Mouse (Mus musculus) forebrain, embryonic 12.5 days (tissue): ENCODE data around the gene Mamstr. TPM values are rescaled to one million over a fixed set of nuclear protein-coding genes. Genes with fewer than 3 reads are reported as not detected.

ENCODE experiments used
- ATAC-seq: fragments of 200-750 bp; cut with Nextera tagmentation; 2 replicates; pipeline ENCODE4 v1.8.0; 2017; ENCODE audit warnings: moderate TSS enrichment; ENCODE audit not compliant: low FRiP score
- H3K27ac ChIP-seq: fragments of 300-500 bp; sonication (generic); 2 replicates; pipeline ENCODE4 v1.5.1; 2016; ENCODE audit warnings: mild to moderate bottlenecking
- H3K27me3 ChIP-seq: fragments of 300-500 bp; sonication (generic); 2 replicates; pipeline ENCODE4 v1.6.1; 2016; ENCODE audit warnings: mild to moderate bottlenecking
- H3K36me3 ChIP-seq: fragments of 300-500 bp; sonication (generic); replicated peaks from 2 replicates; pipeline ENCODE4 v1.6.1; 2016; ENCODE audit warnings: mild to moderate bottlenecking
- H3K4me1 ChIP-seq: fragments of 300-500 bp; sonication (generic); 2 replicates; pipeline ENCODE4 v1.6.1; 2016
- H3K4me2 ChIP-seq: fragments of 300-500 bp; sonication (generic); 2 replicates; pipeline ENCODE4 v1.6.1; 2016; ENCODE audit warnings: mild to moderate bottlenecking, moderate library complexity
- H3K4me3 ChIP-seq: fragments of 300-500 bp; sonication (generic); replicated peaks from 2 replicates; pipeline ENCODE4 v1.5.1; 2016; ENCODE audit warnings: mild to moderate bottlenecking
- H3K9ac ChIP-seq: fragments of 300-500 bp; sonication (generic); 2 replicates; pipeline ENCODE4 v1.6.1; 2016; ENCODE audit warnings: mild to moderate bottlenecking
- H3K9me3 ChIP-seq: fragments of 300-500 bp; sonication (generic); 2 replicates; pipeline ENCODE4 v1.6.1; 2016
- WGBS: fragments of 180-500 bp; shearing (Covaris S2); methylation state at CpG from one replicate; pipeline ENCODE4 v1.1.7; 2016; 5-methylcytosine and 5-hydroxymethylcytosine counted together
- polyA plus RNA-seq: library from polyadenylated mRNA; unstranded; fragments of >200 nt; fragmentation: Nextera tagmentation; extraction: Ambion mirVana; gene quantifications from 2 replicates; pipeline ENCODE4 v1.2.1, GENCODE M21; 2016

The Mamstr gene
- 2.6 and 3.1 TPM in 2 replicates for polyA plus RNA-seq

DNA sequence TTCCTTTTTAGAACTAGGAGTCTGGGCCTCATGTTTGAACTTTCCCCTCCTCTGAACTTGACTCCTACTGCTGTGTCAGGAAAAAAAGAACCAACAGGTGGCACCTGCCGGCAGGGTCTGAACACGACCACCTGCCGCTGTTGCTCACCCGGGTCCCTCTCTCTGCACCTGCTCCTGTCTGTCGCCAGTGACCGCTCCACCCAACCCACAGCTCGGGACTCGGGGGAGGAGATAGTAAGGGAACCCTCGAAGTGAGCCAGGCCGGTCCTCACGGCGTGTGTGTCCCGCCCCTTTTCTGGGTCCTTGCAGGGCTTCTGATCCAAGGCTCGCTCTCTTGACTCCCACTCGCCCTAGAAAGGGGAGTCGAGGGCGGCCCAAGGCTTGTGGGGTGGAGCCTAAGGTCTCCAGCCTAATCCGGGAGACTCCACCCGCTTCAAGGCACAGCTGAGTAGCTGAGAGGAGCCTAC, at the start of gene Mamstr:
Gene Mamstr, plus strand, starts transcription at position 417 of the 467 bp plus-strand sequence.
- Histone ChIP-seq H3K9me3 (no peaks in the 10 kb centered on the region), H3K36me3 (peaks cover 10% of the 10 kb centered on the region; the same call in 1 of the 2 replicates), H3K27ac (no peak within 1 kb of the TSS), H3K4me3 (no peak within 1 kb of the TSS), H3K27me3 (peaks cover 13% of the 10 kb centered on the region; the same call in 1 of the 2 replicates), H3K9ac (no peak within 1 kb of the TSS), H3K4me2 (peak within 1 kb of the TSS; percentile 51; the same call in 1 of the 2 replicates), H3K4me1 (peaks cover 28% of the 10 kb centered on the region)
- ATAC-seq: no peak
- WGBS: 18% methylated on average over 19 of the region's 19 CpGs

DNA sequence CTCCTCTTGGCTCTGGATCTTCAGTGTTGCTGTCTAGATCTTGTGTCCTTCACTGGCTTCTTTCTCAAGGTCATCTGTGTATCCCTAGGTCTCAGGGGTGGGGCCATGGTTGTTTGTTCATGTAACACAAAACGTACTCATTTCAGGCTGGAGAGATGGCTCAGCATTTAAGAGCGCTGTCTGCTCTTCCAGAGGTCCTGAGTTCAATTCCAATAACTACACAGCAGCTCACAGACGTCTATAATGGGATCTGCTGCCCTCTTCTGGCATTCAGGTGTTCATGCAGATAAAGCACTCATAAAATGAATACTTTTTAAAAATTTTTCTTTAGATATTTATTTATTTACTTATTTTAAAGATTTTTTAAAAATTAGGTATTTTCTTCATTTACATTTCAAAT, 48.9 kb upstream of the Mamstr start:
- Histone ChIP-seq H3K9ac (no peak overlapping the region), H3K27ac (no peak overlapping the region), H3K27me3 (no peaks in the 10 kb centered on the region), H3K4me1 (peaks cover 4% of the 10 kb centered on the region), H3K4me2 (no peak overlapping the region), H3K4me3 (no peak overlapping the region), H3K36me3 (peaks cover 5% of the 10 kb centered on the region; the same call in 1 of the 2 replicates), H3K9me3 (no peaks in the 10 kb centered on the region)
- ATAC-seq: no peak
- 70% methylated on average over 3 of the region's 3 CpGs for WGBS

DNA sequence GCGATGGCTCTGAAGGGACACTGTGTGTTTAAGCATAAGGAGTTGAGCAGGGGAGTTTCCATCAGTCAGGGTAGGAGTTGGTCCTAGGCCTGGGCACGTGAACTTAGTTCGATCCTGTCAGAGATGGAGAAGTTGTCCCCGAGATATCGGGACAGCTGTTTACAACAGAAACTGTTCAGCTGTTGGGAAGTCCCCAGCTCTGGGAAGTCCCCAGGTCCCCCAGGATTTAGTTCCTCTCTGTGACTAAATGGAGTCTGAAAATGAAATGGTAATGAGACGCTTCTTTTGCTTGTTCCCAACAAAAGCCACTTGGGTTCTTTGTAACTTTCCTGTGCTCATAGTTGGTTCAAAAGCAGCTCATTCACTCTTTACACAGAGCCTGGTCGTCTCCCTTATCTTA, 47.9 kb upstream of the Mamstr start:
- no peak overlapping the region for H3K4me2 ChIP-seq
- 83% methylated on average over 7 of the region's 7 CpGs for WGBS
- no peaks in the 10 kb centered on the region for H3K27me3 ChIP-seq
- ATAC-seq: no peak
- H3K36me3 ChIP-seq: no peaks in the 10 kb centered on the region; the same call in 1 of the 2 replicates
- H3K4me1 ChIP-seq: peaks cover 4% of the 10 kb centered on the region
- H3K9me3 ChIP-seq: no peaks in the 10 kb centered on the region
- H3K27ac ChIP-seq: no peak overlapping the region
- no peak overlapping the region for H3K4me3 ChIP-seq
- H3K9ac ChIP-seq: no peak overlapping the region

DNA sequence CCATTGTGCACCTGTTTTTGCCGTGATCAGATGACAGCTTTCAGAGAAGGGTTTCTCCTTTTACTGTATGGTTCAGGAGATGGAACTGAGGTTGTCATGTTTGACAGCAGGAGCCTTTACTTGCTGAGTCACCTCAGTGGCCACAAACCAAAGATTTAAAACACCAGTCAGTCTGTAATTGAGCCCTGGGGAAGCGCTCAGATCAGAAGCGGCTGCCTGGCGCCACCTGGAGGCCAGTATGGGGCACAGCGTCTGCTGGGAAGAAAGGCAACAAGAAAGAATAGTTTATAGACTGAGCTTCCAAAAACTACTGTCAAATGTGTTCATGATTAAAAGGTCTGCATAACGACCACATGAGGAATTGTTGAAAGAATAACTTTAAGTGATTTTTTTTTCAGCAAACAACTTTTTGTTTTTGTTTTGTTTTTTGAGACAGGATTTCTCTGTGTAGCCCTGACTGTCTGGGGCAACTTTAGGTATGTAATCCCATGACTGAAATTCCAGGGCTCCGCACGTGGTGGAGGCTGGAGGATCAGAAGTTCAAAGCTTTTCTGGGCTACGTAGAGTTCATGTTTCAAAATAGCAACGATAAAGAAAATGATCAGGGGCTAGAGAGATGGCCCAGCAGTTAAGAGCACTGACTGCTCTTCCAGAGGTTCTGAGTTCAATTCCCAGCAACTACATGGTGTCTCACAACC, 46.5 kb upstream of the Mamstr start:
- H3K4me2 ChIP-seq: no peak overlapping the region
- 26% methylated on average over 10 of the region's 10 CpGs for WGBS
- H3K9ac ChIP-seq: no peak overlapping the region
- no peaks in the 10 kb centered on the region for H3K9me3 ChIP-seq
- no peaks in the 10 kb centered on the region for H3K36me3 ChIP-seq
- H3K4me1 ChIP-seq: peaks cover 4% of the 10 kb centered on the region
- H3K27ac ChIP-seq: no peak overlapping the region
- ATAC-seq: no peak
- no peaks in the 10 kb centered on the region for H3K27me3 ChIP-seq
- H3K4me3 ChIP-seq: no peak overlapping the region

DNA sequence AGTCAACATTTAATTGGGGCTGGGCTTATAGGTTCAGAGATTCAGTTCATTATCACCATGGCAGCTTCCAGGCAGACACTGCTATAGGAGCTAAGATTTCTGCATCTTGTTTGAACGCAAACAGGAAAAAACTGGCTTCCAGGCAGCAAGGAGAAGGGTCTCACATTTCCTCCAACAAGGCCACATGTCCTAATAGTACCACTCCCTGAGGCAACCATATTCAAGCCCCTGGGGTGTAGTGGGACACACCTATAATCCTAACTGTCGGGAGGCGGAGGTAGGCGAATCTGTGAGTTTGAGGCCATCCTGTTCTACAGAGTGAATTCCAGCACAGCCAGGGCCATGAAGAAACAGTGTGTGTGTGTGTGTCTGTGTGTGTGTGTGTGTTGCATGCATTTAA, 44.6 kb upstream of the Mamstr start:
- no peaks in the 10 kb centered on the region for H3K36me3 ChIP-seq

DNA sequence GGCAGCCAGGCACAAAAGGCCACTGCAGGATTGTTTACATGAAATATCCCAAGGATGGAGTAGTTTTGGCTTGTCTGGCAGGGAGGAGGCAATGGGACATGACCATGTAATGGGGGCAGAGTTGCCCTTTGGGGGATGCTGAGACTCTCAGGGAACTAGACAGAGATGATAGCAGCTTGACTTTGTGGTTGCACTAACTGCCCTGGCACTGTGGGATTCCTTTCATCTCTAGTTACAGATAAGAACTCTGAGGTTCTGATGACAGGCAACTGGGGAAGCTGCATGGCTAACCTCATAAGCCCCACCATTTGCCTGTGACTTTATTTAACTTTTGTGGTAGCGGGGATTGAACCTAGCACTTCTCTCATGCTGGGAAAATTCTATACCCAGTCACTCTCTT, 43.7 kb upstream of the Mamstr start:
- Histone ChIP-seq H3K4me3 (no peak overlapping the region), H3K36me3 (no peaks in the 10 kb centered on the region), H3K4me2 (no peak overlapping the region), H3K9ac (no peak overlapping the region), H3K4me1 (0 out of 2 replicates have a peak, but pooled peaks cover 8% of the 10 kb centered on the region), H3K9me3 (no peaks in the 10 kb centered on the region), H3K27me3 (no peaks in the 10 kb centered on the region), H3K27ac (no peak overlapping the region)
- WGBS: 83% methylated on average over 1 of the region's 1 CpGs
- no peak for ATAC-seq

More for the DNA sequence above, 44.6 kb upstream of the Mamstr start:
- Histone ChIP-seq H3K4me3 (no peak overlapping the region), H3K9ac (no peak overlapping the region), H3K27ac (no peak overlapping the region), H3K9me3 (no peaks in the 10 kb centered on the region), H3K27me3 (no peaks in the 10 kb centered on the region), H3K4me2 (no peak overlapping the region), H3K4me1 (0 out of 2 replicates have a peak, but pooled peaks cover 8% of the 10 kb centered on the region)
- no peak for ATAC-seq
- 87% methylated on average over 4 of the region's 4 CpGs for WGBS

DNA sequence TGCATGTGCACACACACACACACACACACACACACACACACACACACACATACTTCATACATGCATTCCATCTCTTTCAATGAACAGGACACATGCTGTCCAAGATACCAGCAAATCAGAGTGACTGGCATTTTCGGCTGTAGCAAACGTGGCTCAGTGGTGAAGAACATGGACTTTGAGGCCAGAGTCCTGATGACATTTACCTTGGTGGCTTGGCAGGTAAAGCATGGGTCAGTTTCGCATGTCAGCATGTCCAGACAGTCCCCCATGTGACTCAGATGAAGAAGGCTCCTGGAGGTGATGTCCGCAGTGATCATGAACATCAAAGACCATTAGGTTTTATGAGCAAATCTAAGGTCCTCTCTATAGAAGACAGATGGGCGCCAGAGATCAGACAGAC, 42.8 kb upstream of the Mamstr start:
- H3K36me3 ChIP-seq: no peaks in the 10 kb centered on the region
- H3K9ac ChIP-seq: no peak overlapping the region
- ATAC-seq: no peak
- H3K9me3 ChIP-seq: no peaks in the 10 kb centered on the region
- no peak overlapping the region for H3K4me3 ChIP-seq
- no peaks in the 10 kb centered on the region for H3K27me3 ChIP-seq
- WGBS: 89% methylated on average over 5 of the region's 5 CpGs
- H3K27ac ChIP-seq: no peak overlapping the region
- H3K4me2 ChIP-seq: no peak overlapping the region
- H3K4me1 ChIP-seq: 0 out of 2 replicates have a peak, but pooled peaks cover 8% of the 10 kb centered on the region

DNA sequence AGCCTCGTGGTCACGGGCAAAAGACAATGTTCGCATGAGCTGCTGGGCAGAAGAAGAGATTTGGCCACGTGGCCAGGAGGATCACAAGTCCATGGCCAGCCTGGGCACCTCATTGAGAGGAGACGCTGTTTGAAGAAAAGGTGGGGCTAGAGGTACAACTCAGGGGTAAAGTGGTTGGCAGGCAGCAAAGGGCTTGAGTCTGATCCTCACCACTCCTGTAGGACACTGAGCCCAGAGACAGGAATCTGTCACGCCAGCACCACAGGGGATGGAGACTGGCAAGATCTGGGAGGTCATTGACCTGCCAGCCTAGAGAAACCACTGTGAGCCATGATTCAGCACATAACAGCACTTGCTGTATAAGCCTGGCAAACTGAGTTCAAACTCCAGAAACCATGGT, 42.2 kb upstream of the Mamstr start:
- 93% methylated on average over 6 of the region's 6 CpGs for WGBS
- Histone ChIP-seq H3K27me3 (no peaks in the 10 kb centered on the region), H3K4me1 (0 out of 2 replicates have a peak, but pooled peaks cover 8% of the 10 kb centered on the region), H3K4me3 (no peak overlapping the region), H3K9me3 (no peaks in the 10 kb centered on the region), H3K4me2 (no peak overlapping the region), H3K27ac (no peak overlapping the region), H3K9ac (no peak overlapping the region), H3K36me3 (no peaks in the 10 kb centered on the region)
- no peak for ATAC-seq

DNA sequence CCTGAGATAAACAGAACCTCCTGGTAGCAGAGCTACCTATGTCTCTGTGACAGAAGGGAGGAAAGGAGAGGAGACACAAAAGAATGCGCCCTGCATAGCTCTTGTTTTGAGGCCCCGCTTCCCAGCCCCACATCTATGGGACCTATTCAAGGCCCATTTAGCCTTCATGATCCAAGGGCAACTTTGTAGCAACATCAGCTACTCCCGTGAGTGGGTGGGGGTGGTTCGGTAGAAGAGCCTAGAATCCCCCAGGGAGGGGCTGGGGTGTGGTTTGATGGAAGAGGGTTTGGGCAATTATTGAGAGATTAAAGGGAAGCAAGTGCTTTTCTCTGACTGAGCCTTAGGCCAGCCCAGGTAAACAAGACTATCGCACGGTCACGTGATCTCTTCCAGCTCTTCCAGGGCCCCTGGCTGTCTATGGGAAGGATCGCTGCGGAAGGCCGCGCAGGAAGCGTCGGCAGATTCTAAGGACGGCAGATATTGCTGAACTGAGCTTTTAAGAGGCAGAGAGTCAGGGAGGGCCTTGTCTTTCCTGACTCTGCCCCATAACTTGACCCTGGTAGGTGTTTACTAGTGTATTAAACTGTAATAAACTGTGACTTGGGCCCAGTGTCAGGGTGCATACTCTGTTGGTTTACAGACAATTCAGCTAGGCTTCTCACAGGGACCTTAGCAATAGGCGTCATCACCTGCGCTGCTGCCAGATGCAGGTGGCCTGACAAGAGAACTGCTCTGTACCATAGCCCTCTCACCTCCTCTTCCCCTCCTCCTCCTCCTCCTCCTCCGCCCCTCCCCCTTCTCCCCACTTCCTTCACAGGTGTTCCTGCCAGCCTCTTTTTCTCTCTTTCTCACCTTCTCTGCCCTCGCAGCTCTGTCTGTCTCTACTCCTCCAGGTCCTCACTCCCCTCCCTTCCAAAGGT, 40.6 kb upstream of the Mamstr start:
- no peak overlapping the region for H3K4me2 ChIP-seq
- H3K4me1 ChIP-seq: 0 out of 2 replicates have a peak, but pooled peaks cover 8% of the 10 kb centered on the region
- H3K27ac ChIP-seq: no peak overlapping the region
- H3K4me3 ChIP-seq: no peak overlapping the region
- whole genome bisulfite sequencing: 48% methylated on average over 18 of the region's 18 CpGs
- no peaks in the 10 kb centered on the region for H3K9me3 ChIP-seq
- no peaks in the 10 kb centered on the region for H3K36me3 ChIP-seq
- no peak overlapping the region for H3K9ac ChIP-seq
- no peak for ATAC-seq
- H3K27me3 ChIP-seq: no peaks in the 10 kb centered on the region

DNA sequence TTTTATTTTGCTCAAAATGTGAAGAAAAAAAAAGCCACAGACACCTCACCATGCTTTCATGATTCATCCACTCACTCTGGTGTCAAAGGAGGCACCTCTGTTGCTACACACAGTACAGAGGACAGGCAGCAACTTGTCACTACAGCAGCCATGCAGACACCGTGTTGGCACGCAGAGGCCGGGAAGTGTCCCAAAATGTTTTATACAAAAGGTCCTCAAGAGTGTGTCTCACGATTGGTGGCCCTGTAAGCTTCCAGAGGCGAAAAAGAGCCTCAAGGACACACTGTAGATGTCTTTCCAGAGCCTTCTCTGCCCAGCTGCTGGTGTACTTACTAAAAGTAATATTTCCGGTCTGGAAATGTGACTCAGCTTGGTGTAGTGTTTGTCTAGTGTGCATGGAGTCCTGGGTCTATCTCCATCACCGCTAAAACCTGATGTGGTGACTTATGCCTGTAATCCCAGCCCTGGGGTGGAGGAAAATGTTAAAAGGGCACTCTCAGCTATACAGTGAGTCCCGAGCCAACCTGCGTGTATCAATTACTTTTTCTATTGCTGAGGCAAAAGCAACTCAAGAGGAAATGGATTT, 34.0 kb upstream of the Mamstr start:
- WGBS: 84% methylated on average over 9 of the region's 9 CpGs
- no peaks in the 10 kb centered on the region for H3K4me1 ChIP-seq
- H3K27me3 ChIP-seq: no peaks in the 10 kb centered on the region
- no peak for ATAC-seq
- no peak overlapping the region for H3K9ac ChIP-seq
- no peaks in the 10 kb centered on the region for H3K36me3 ChIP-seq
- H3K4me2 ChIP-seq: no peak overlapping the region
- no peak overlapping the region for H3K27ac ChIP-seq
- no peak overlapping the region for H3K4me3 ChIP-seq
- no peaks in the 10 kb centered on the region for H3K9me3 ChIP-seq

DNA sequence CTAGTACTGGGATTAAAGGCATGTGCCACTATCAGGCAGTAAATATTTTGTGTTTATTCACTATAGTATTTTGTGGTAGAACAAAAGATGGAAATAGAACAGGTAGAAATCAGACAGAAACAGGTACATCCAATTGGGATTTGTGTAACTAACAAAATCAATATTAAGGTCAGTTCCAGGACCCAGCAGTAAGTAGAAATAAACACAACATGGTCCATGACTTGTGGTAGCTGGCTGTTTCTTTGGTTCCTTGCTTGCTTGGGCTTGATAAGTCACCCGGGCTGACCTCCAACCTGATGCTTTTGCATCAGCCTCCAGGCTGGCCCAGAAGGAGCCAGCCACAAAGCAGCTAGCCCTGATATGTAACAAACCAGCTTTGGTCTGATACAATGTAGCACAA, 30.3 kb upstream of the Mamstr start:
- H3K9ac ChIP-seq: no peak overlapping the region

DNA sequence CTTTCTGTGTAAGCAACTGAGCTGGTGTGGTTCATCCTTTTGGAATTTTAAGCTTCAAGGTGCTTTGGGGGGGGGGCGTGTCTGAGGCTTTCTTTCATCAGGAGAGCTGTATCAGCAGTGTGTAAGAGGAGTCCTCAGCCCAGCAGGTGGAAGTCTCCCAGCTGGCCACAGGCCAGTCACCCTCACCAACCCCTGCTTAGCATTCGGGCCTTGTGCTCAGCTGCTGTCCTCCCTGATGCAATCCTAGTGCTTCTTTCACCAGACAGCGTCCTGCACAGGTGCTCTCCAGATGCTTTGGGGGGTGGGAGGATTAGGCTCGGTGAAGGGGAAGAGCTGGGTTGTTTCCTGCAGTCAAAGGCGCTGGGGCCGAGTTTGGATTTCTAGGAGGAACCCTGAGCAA, 23.5 kb upstream of the Mamstr start:
- Histone ChIP-seq H3K4me2 (no peak overlapping the region), H3K4me3 (no peak overlapping the region), H3K4me1 (peaks cover 4% of the 10 kb centered on the region; the same call in 1 of the 2 replicates), H3K27me3 (peaks cover 55% of the 10 kb centered on the region), H3K9ac (no peak overlapping the region), H3K9me3 (no peaks in the 10 kb centered on the region), H3K36me3 (no peaks in the 10 kb centered on the region), H3K27ac (no peak overlapping the region)
- WGBS: 22% methylated on average over 6 of the region's 6 CpGs
- no peak for ATAC-seq

More for the DNA sequence above, 30.3 kb upstream of the Mamstr start:
- Histone ChIP-seq H3K9me3 (no peaks in the 10 kb centered on the region), H3K4me1 (no peaks in the 10 kb centered on the region), H3K4me3 (no peak overlapping the region), H3K4me2 (no peak overlapping the region), H3K27ac (no peak overlapping the region), H3K27me3 (no peaks in the 10 kb centered on the region), H3K36me3 (no peaks in the 10 kb centered on the region)
- WGBS: 79% methylated on average over 1 of the region's 1 CpGs
- ATAC-seq: no peak
